7 mouse cellular contexts compared by ENCODE assay signal in genomic region chr9:64779628-64780027, GRCm38 (mm10). TPM values are rescaled to one million over a fixed set of nuclear protein-coding genes. Genes with fewer than 3 reads are reported as not detected.
DNase-seq lines count a peak whose midpoint lies in the region; ATAC-seq and TF ChIP-seq lines count a peak whose summit lies in the region.

No protein-coding gene starts in this region.

- ATAC-seq in liver, embryonic 14.5 days (ENCODE audit: insufficient read depth) = peak; percentile 31; the same call in 1 of the 2 replicates
- ATAC-seq in liver, embryonic 12.5 days = no peak

- H3K36me3 ChIP-seq in liver, embryonic 14.5 days (replicated peaks; ENCODE audit: control insufficient read depth, insufficient read depth, low read depth) = no peaks in the 10 kb centered on the region
- no peaks in the 10 kb centered on the region for H3K36me3 ChIP-seq in liver, embryonic 12.5 days

- WGBS in liver, embryonic 14.5 days (ENCODE audit: insufficient replicate concordance) = 35% methylated on average over 7 of the region's 7 CpGs
- 35% methylated on average over 7 of the region's 7 CpGs for WGBS in liver, embryonic 12.5 days (ENCODE audit: insufficient replicate concordance)

- H3K27me3 ChIP-seq in liver, embryonic 14.5 days (ENCODE audit: control insufficient read depth, insufficient read depth, low read length) = no peaks in the 10 kb centered on the region
- no peaks in the 10 kb centered on the region for H3K27me3 ChIP-seq in liver, embryonic 12.5 days (replicated peaks)

- H3K9me3 ChIP-seq in liver, embryonic 14.5 days (ENCODE audit: control insufficient read depth, low read length) = no peaks in the 10 kb centered on the region
- no peaks in the 10 kb centered on the region for H3K9me3 ChIP-seq in liver, embryonic 12.5 days (replicated peaks)

- H3K9ac ChIP-seq in liver, embryonic 14.5 days (replicated peaks) = no peak overlapping the region
- no peak overlapping the region for H3K9ac ChIP-seq in liver, embryonic 12.5 days

- no peak overlapping the region for H3K4me2 ChIP-seq in liver, embryonic 14.5 days (ENCODE audit: low read depth)
- no peak overlapping the region for H3K4me2 ChIP-seq in liver, embryonic 12.5 days

- H3K4me3 ChIP-seq in liver, embryonic 14.5 days (ENCODE audit: insufficient read depth in 1 of 2, low read depth in 2 of 2, low read length in 2 of 2) = no peak overlapping the region
- H3K4me3 ChIP-seq in liver, embryonic 12.5 days = no peak overlapping the region

- peak in 2 of 3 experiments; percentile 52 to 55 for DNase-seq in liver, embryonic 14.5 days (ENCODE audit: low read depth in 3 of 3, low spot score in 3 of 3)
- peak; percentile 13 for DNase-seq in WW6 (ENCODE audit: low read depth, low spot score)
- DNase-seq in embryo, embryonic 10 days (ENCODE audit: low spot score) = peak; percentile 60
- DNase-seq in naive thymus-derived CD4-positive, alpha-beta T cell, adult 2 months (ENCODE audit: low read depth) = peak; percentile 80
- no peak for DNase-seq in layer of hippocampus, postnatal 10 days (ENCODE audit: low spot score in 2 of 2)
- no peak for DNase-seq in left cerebral cortex, adult 9 months (ENCODE audit: low spot score in 2 of 2)

- TF ChIP-seq CTCF in liver, embryonic 14.5 days (IDR thresholded peaks at IDR 0.05; ENCODE audit: low read depth) = peak; percentile 64

- no peak for TF ChIP-seq EP300 in liver, embryonic 14.5 days (IDR thresholded peaks at IDR 0.05; ENCODE audit: low read depth)

- no peak overlapping the region for H3K27ac ChIP-seq in liver, embryonic 14.5 days
- no peak overlapping the region for H3K27ac ChIP-seq in liver, embryonic 12.5 days

- H3K4me1 ChIP-seq in liver, embryonic 14.5 days (replicated peaks; ENCODE audit: control insufficient read depth in 2 of 2, insufficient read depth in 2 of 2, low read length in 1 of 2) = peaks cover 0 to 11% of the 10 kb centered on the region in 2 experiments; a peak in 2 of 4 replicates
- peaks cover 10% of the 10 kb centered on the region for H3K4me1 ChIP-seq in liver, embryonic 12.5 days

RNA-seq across cellular contexts. Expression of gene Dennd4a, which starts 31.5 kb away (rescaled TPM):
- 29.0 and 36.1 TPM in 2 replicates for polyA plus RNA-seq in liver, embryonic 14.5 days (2012; rRNA removed)
- 29.3 and 32.5 TPM in 2 replicates for polyA plus RNA-seq in liver, embryonic 14.5 days (2014; fragmentation: Nextera tagmentation; extraction: Ambion mirVana)
- polyA plus RNA-seq in liver, embryonic 12.5 days (2016; fragmentation: Nextera tagmentation; extraction: Ambion mirVana) = 32.6 and 32.7 TPM in 2 replicates
- 10 to 100 TPM; 44.1 to 45.8 TPM for total RNA-seq in layer of hippocampus, postnatal 10 days (2021)

RNA-seq across cellular contexts. Expression of gene Rab11a, which starts 42.1 kb away (rescaled TPM):
- polyA plus RNA-seq in liver, embryonic 14.5 days (2012; rRNA removed) = 37.0 and 89.6 TPM in 2 replicates
- polyA plus RNA-seq in liver, embryonic 14.5 days (2014; fragmentation: Nextera tagmentation; extraction: Ambion mirVana) = 233 and 243 TPM in 2 replicates
- polyA plus RNA-seq in liver, embryonic 12.5 days (2016; fragmentation: Nextera tagmentation; extraction: Ambion mirVana) = 240 and 248 TPM in 2 replicates
- 100 to 1,000 TPM; 357 to 372 TPM for total RNA-seq in layer of hippocampus, postnatal 10 days (2021)

Comparison
In these comparisons a context has a peak if more than half of its experiments do, and no peak if none do; other contexts are left out.
1. DNase-seq: peak in liver, embryonic 14.5 days (2 of 3), WW6 (single experiment), embryo, embryonic 10 days (single experiment) and naive thymus-derived CD4-positive, alpha-beta T cell, adult 2 months (single experiment); none in layer of hippocampus, postnatal 10 days (0 of 2) and left cerebral cortex, adult 9 months (0 of 2).